In genomic region chr8:11233009-11233408, GRCm38 (mm10) we compare ENCODE assay signal across 23 mouse cellular contexts.
DNase-seq lines count a peak whose midpoint lies in the region; ATAC-seq lines count a peak whose summit lies in the region.
"Had no signal": no experiment of that assay in that cellular context is flagged by ENCODE, and none has a peak within 500 bp of the region (broad histone marks: within the 10 kb centered on the region; RNA-seq: fewer than 3 reads in every experiment).

No protein-coding gene starts in this region.

- peak; percentile 40 for DNase-seq in adrenal gland, adult 2 months
- no peak for DNase-seq in adrenal gland, postnatal 25 days
- DNase-seq in kidney, adult 9 months: peak; percentile 47
- no peak for DNase-seq in kidney, postnatal 4 days
- DNase-seq in kidney, postnatal 10 days: peak; percentile 36
- DNase-seq: adrenal gland, adult 8-10 months; B cell, adult 2 months; cerebellum, adult 11 months; cerebellum, adult 2 months; cerebellum, adult 9-11 months; cerebellum, postnatal 25 days; gastrocnemius, postnatal 25 days; heart, adult 18-20 months had no signal

- H3K4me3 ChIP-seq in heart, embryonic 11.5 days (ENCODE audit: low read depth, low read length): no peak overlapping the region
- H3K4me3 ChIP-seq: embryonic facial prominence, embryonic 12.5 days; embryonic facial prominence, embryonic 15.5 days; forebrain, embryonic 12.5 days; forebrain, embryonic 15.5 days; hindbrain, embryonic 12.5 days; hindbrain, embryonic 15.5 days had no signal

- H3K4me2 ChIP-seq in heart, embryonic 11.5 days: no peak overlapping the region
- H3K4me2 ChIP-seq: embryonic facial prominence, embryonic 12.5 days; embryonic facial prominence, embryonic 15.5 days; forebrain, embryonic 12.5 days; forebrain, embryonic 15.5 days; hindbrain, embryonic 12.5 days; hindbrain, embryonic 15.5 days had no signal

- H3K36me3 ChIP-seq in heart, embryonic 11.5 days (ENCODE audit: control insufficient read depth, insufficient read depth, low read length): peaks cover 8% of the 10 kb centered on the region
- H3K36me3 ChIP-seq: forebrain, embryonic 12.5 days; forebrain, embryonic 15.5 days; G1E; hindbrain, embryonic 12.5 days; hindbrain, embryonic 15.5 days had no signal

- H3K9ac ChIP-seq in heart, embryonic 11.5 days (ENCODE audit: low read depth, low read length): no peak overlapping the region
- H3K9ac ChIP-seq: embryonic facial prominence, embryonic 12.5 days; embryonic facial prominence, embryonic 15.5 days; forebrain, embryonic 12.5 days; forebrain, embryonic 15.5 days; hindbrain, embryonic 12.5 days; hindbrain, embryonic 15.5 days had no signal

- H3K9me3 ChIP-seq in heart, embryonic 11.5 days (replicated peaks; ENCODE audit: control insufficient read depth, low read length): no peaks in the 10 kb centered on the region
- H3K9me3 ChIP-seq: embryonic facial prominence, embryonic 12.5 days; embryonic facial prominence, embryonic 15.5 days; forebrain, embryonic 12.5 days; forebrain, embryonic 15.5 days; G1E; hindbrain, embryonic 12.5 days; hindbrain, embryonic 15.5 days had no signal

- 66% methylated on average over 4 of the region's 4 CpGs for WGBS in heart, embryonic 11.5 days (ENCODE audit: insufficient replicate concordance)

- H3K4me1 ChIP-seq in heart, embryonic 11.5 days (ENCODE audit: control insufficient read depth, insufficient read depth, low read length): peaks cover 7% of the 10 kb centered on the region
- H3K4me1 ChIP-seq: embryonic facial prominence, embryonic 12.5 days; embryonic facial prominence, embryonic 15.5 days; forebrain, embryonic 12.5 days; forebrain, embryonic 15.5 days; hindbrain, embryonic 12.5 days; hindbrain, embryonic 15.5 days had no signal

- no peak overlapping the region for H3K27ac ChIP-seq in heart, embryonic 11.5 days (ENCODE audit: low read depth, low read length)
- H3K27ac ChIP-seq: embryonic facial prominence, embryonic 12.5 days; embryonic facial prominence, embryonic 15.5 days; forebrain, embryonic 12.5 days; forebrain, embryonic 15.5 days; hindbrain, embryonic 12.5 days; hindbrain, embryonic 15.5 days had no signal

- no peak for ATAC-seq in erythroid progenitor cell, adult 5-6 weeks (replicated peaks; ENCODE audit: low FRiP score, poor library complexity, severe bottlenecking)
- ATAC-seq in heart, embryonic 11.5 days (replicated peaks; ENCODE audit: insufficient number of reproducible peaks, low FRiP score, low TSS enrichment): no peak
- ATAC-seq: forebrain, embryonic 15.5 days; Patski had no signal

- H3K27me3 ChIP-seq in heart, embryonic 11.5 days (ENCODE audit: control insufficient read depth, insufficient read depth, low read length): no peaks in the 10 kb centered on the region
- H3K27me3 ChIP-seq: embryonic facial prominence, embryonic 12.5 days; embryonic facial prominence, embryonic 15.5 days; forebrain, embryonic 15.5 days; hindbrain, embryonic 12.5 days; hindbrain, embryonic 15.5 days; Patski had no signal

Comparison
In these comparisons a context has a peak if more than half of its experiments do, and no peak if none do; other contexts are left out.
1. DNase-seq: peak in adrenal gland, adult 2 months (single experiment), kidney, adult 9 months (single experiment) and kidney, postnatal 10 days (single experiment); none in adrenal gland, postnatal 25 days (single experiment) and kidney, postnatal 4 days (0 of 2).